Mouse (Mus musculus): ENCODE data around the gene Trmt11.

DNA sequence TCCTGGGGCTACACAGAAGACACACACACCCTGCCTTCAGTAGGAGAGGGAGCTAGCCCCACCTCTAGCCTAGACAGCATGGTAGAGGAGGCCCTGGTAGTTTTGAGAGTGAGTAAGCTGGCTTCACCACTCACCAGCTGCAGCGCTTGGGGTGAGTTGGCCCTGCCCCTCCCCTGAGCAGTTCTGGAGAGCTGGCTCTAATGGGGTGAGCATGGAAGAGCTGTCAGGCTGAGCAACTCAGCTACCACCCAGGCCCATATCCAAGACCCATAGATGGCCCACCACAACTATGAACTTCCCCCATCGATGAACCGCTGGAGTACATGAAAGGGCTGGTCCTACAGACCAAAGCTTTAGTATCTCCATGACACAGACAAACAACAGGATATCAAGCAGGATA lies 35.9 kb downstream of the Trmt11 start:
- TF ChIP-seq CTCF (IDR thresholded peaks at IDR 0.05; ENCODE audit: insufficient read depth, low read depth, low read length) (no peak), POLR2A (IDR thresholded peaks at IDR 0.05; ENCODE audit: insufficient read depth, low read depth, low read length) (no peak)

Measured in olfactory bulb, adult 2 months (tissue).